Mouse (Mus musculus) left cerebral cortex, postnatal 10 days (tissue): ENCODE measurements around the gene Foxc2. TPM values are rescaled to one million over a fixed set of nuclear protein-coding genes. Genes with fewer than 3 reads are reported as not detected.

ENCODE experiments used
- DNase-seq, 2 experiments: peaks; one replicate each; pipeline ENCODE4 v3.0.0; 2021 to 2022; ENCODE audit warnings: low spot score in 2 of 2, mixed read lengths in 1 of 2; ENCODE audit errors: extremely low spot score in 1 of 2
- intact Hi-C: fragments of 180-260 bp; cut with DNase I; formaldehyde crosslinking; loops from one replicate; pipeline ENCODE4 v1.15.1; 2025
- total RNA-seq, 2 experiments: library from RNA; stranded (reverse); gene quantifications; 2 replicates each; pipeline ENCODE4 v1.2.3; 2021

The Foxc2 gene
- total RNA-seq = 1 to 10 TPM; 2.8 to 3.1 TPM

DNA sequence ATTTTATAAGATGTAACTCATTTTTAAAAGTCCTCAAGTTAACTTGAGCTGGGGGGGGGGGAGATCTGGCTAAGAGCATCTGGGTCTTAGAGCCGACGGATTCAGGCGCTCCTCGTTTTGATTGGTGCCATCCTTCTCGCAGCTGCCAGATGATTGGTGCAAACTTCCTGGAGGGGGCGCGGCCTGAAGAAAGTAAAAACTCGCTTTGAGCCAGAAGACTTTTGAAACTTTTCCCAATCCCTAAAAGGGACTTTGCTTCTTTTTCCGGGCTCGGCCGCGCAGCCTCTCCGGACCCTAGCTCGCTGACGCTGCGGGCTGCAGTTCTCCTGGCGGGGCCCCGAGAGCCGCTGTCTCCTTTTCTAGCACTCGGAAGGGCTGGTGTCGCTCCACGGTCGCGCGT lies at the start of gene Foxc2:
TSS of gene Foxc2 (plus strand) at position 224 of the 400 bp plus-strand sequence.
- peak; percentile 50 to 89 for DNase-seq
- intact Hi-C loops = loop anchor here (5.0 kb wide), 1 partner anchor 34 kb away; the partner anchor contains the start of gene Foxf1

- intact Hi-C loops = loop anchor here (5.0 kb wide), 1 partner anchor 174 kb away; no protein-coding TSS in a partner anchor
- DNase-seq = no peak
Observed at GRCm38 (mm10) chr8:121071454-121071853, 44.5 kb upstream of the Foxc2 start.

DNA sequence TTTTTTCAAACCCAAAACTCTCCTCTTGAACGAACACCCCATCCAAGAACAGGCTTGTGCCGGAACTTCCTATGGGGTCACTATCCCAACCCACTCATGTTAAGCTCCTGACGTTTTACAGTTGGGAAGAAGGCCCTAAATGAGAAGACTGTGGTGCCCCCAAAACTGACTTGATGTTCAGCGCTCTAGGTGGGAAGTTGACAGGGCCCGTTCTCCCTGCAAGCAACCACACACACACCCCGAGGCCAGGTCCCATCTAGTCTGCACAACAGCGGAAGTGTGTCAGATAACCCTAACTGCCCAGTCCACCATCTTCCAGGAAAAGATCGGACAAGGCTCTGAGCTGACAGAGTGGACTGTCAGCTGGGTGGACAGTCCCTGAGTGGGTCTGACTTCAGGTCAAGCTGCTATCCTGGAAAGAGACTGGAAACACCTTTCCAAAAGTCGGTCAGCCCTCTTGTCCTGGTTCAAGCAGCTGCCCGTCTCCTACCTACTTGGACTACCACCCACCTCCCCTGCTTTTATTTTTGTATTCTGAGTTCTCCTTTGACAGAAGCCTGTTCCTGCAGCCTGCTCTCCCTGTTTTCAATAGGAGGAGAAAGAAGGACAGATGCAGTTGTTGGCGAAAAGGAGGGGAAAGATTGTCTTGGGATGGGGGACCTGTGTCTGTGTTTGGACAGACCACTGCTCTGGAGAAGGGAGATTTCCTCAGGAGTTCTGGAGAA lies 43.4 kb upstream of the Foxc2 start:
- no peak for DNase-seq
- intact Hi-C loops = loop anchor here (5.0 kb wide), 1 partner anchor 175 kb away; no protein-coding TSS in a partner anchor

- no peak for DNase-seq
- intact Hi-C loops = loop anchor here (5.0 kb wide), 1 partner anchor 176 kb away; no protein-coding TSS in a partner anchor
Observed at GRCm38 (mm10) chr8:121073174-121074107, 42.5 kb upstream of the Foxc2 start.

- no peak for DNase-seq
- intact Hi-C loops = loop anchor here (5.0 kb wide), 1 partner anchor 177 kb away; no protein-coding TSS in a partner anchor
Observed at GRCm38 (mm10) chr8:121074108-121074847, 41.7 kb upstream of the Foxc2 start.

DNA sequence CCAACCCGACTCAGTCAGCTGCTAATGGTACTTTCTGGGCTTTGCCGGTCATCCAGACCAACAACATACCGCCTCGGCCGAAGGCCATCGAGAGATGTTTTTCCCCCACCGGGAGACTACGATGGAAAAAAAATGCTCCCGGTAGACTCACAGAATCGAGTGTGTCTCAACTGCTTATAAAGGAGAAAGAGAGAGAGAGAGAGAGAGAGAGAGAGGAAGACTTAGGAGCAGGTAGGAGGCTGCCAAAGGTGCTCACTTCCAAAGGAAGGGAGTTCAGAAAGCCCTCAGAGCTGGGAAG lies 41.2 kb upstream of the Foxc2 start:
- intact Hi-C loops = loop anchor here (5.0 kb wide), 2 partner anchors 177 to 187 kb away; no protein-coding TSS in a partner anchor
- no peak for DNase-seq

- intact Hi-C loops = loop anchor here (5.0 kb wide), 1 partner anchor 189 kb away; no protein-coding TSS in a partner anchor
- no peak for DNase-seq
Observed at GRCm38 (mm10) chr8:121075936-121076335, 40.0 kb upstream of the Foxc2 start.

DNA sequence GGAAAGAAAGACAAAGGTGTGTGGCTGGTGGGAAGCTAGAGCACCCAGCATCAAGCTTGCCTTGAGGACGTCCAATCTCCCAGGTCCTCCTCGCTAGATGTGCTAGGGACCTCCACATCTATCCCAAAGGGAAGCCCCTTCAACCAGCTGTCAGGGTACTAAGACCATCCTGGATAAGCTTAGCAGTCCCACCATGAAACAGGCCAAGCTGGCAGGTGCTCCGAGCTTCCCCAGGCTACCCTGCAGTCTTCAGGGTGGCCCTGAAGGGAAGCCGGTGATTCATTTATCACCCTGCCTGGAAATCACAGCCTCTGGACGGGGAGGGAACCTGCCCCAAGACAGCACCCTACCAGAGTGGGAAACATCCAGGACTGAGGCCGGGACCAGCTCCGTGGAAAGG lies 39.4 kb upstream of the Foxc2 start:
- DNase-seq = no peak
- intact Hi-C loops = loop anchor here (5.0 kb wide), 1 partner anchor 189 kb away; no protein-coding TSS in a partner anchor

DNA sequence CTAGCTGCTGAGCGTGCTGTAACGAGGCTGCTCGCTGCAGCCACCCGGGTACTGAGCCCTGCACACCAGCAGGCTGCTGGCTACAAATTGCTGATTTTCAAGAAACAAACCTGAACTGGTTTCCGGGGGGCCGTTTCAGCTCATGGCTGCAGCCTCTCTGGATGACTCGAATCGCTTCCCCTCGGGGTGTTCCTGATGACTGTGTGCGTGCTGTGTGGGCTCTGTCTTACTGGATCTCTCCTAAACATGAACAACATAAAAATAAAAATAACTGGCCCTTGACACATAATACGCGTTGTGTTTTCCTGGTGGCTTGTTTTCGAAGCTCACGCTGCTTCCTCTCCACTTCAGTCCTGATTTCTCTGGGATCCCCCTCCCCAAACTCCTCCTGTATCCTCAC lies 37.2 kb upstream of the Foxc2 start:
- intact Hi-C loops = loop anchor here (5.0 kb wide), 1 partner anchor 191 kb away; no protein-coding TSS in a partner anchor
- no peak for DNase-seq

DNA sequence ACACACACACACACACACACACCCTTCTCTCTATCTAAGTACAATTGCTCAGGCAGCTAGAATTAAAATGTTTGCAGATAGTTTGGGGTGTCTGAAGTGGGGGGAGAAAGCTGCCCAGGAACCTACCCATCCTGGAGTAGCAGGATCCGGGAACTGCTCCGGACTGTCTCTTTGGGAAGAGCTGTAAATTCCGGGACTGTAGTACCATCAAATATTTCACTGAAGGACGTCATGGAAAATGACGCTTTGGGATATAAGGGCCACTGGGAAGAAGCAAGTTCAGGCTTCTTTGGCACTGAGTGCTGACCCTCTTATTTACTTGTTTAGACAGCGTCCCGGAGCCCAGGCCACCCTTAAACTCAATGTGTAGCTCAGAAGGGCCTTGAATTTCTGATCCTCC lies 36.8 kb upstream of the Foxc2 start:
- intact Hi-C loops = loop anchor here (5.0 kb wide), 1 partner anchor 192 kb away; no protein-coding TSS in a partner anchor
- no peak for DNase-seq

DNA sequence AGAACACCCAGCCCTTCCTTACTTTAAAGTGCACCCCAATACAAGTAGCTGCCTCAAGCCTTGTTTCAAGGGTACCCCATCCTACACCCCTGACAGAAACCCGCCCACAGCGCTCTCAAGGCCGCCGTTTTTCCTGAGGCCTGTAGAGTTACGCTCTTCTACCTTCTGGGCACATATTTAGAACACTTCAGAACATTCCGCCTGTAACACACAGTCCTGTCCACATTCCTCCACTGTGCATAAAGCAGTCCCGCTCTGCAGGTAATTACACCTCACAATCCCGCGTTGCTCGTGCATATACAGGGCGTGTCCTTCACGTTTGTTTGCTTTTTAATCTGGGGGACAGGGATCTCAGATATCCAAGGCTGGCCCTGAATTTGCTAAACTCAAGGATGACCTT lies 36.0 kb upstream of the Foxc2 start:
- no peak for DNase-seq
- intact Hi-C loops = loop anchor here (5.0 kb wide), 2 partner anchors 37 to 193 kb away; partner anchors contain the start of gene Foxc2

DNA sequence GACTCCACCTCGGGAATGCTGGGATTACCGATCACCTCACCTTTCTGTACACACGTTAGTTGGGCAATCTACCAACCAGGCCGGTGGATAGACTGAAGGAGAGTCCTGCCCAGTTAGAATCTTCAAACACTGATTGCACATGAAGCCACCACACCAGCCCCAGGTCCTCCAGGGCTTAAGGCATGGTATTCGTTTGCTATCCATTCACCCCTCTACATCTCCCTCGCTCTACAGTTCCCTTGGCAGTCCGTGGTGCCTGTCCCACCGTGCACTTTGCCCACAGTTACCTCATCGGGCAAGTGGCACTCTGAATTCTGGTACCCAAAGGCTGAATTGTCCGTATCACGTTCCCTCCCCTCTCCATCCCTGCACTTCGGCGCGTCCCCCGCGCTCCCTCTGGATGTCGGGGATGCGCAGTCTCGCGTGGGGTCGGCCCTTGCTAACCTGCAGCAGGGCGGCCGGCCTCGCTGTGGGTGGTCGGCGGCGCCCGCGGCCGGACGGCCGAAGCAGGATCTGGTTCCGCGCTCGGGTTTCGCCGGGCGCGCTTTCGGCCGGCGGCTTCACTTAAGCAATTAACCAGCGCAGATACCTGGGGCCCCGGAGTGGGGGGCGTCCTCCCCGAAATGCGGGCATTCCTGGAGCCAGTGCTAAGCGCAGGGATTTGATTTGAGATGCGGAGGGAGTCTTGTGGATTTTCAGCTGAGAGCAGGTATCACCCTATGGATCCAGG lies 35.4 kb upstream of the Foxc2 start:
- intact Hi-C loops = loop anchor here (5.0 kb wide), 1 partner anchor 37 kb away; the partner anchor contains the start of gene Foxc2

DNA sequence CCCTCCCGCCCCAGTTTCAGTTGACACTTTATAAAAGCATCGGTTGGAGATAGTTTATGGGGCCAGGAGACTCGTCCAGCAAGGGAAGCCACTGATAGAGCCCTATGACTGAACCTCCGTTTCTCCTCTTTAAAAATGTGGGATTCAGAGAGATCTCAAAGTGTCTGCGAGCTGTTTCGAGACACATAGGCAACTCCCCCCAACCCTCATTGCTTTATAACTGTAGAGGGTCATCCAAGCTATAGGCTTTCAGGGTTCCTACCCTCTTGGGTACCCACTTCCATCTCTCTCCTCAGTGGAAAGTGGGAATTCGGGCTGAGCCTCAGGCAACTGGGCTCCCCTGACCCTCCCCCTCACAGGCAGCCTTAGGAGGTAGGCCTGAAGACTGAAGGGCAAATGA lies 34.6 kb upstream of the Foxc2 start:
- DNase-seq = no peak
- intact Hi-C loops = loop anchor here (5.0 kb wide), 1 partner anchor 36 kb away; the partner anchor contains the start of gene Foxc2

More for the DNA sequence above, 35.4 kb upstream of the Foxc2 start:
- DNase-seq = no peak

- no peak for DNase-seq
- intact Hi-C loops = loop anchor here (5.0 kb wide), 1 partner anchor 35 kb away; the partner anchor contains the start of gene Foxc2
Observed at GRCm38 (mm10) chr8:121082218-121083092, 33.5 kb upstream of the Foxc2 start.

DNA sequence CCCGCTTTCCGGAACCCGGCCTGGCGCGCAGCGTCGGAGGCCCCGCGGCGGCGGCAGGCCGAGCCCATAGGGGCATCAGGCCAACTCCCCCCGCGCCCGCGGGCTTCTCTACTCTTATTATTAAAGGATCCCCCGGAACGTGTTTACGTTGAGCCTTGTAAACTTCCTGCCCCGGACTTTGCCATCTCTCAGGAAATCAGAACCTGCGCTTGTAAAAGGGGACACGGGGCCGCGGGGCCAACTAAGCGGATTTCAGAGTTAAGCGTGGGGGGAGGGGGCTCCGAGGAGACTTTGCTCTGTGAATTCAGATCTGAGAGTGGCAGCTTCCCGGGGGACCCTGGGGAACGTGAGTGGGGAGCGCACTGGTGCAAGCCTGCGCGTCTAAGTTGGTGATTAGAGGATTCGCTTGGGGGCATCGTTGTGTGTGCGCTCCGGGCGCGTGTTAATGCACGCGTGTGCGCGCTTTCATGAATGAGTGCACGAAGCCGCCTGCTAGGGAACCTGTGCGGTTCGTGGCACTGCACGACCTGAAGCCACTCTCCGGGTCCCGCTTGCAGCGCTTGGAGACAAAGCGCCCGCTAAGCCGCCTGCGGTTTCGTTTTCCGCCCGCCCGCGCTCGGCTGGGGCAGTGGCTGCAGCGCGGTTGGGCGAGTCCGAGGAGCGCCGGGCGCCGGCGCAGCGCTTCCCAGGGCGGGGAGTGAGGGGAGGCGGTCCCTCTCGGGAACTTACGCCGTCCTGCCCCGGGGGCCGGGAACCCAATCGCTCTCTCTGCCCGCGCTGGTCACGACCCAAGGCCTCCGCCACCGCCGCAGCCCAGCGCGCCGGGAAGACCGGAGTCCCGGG lies 32.7 kb upstream of the Foxc2 start:
- DNase-seq = peak in 1 of 2 experiments; percentile 88
- intact Hi-C loops = loop anchor here (5.0 kb wide), 1 partner anchor 34 kb away; the partner anchor contains the start of gene Foxc2

DNA sequence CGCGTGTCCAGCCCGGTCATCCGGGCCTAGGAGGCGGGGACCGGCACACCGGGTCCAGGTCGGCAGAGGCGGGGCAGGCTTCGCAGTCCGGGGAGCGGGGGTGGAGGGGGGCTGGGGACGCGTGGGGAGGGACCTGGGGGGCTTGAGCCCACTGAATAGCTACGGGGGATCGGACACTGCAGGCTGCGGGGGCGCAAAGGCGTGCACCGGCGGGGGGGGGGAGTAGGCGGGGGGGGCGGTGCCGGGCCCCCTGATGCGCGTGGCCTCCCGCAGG lies 32.1 kb upstream of the Foxc2 start:
- DNase-seq = no peak
- intact Hi-C loops = loop anchor here (5.0 kb wide), 1 partner anchor 33 kb away; the partner anchor contains the start of gene Foxc2
